Mouse (Mus musculus): Measurements from ENCODE around the gene Dffa. TPM values are rescaled to one million over a fixed set of nuclear protein-coding genes. Genes with fewer than 3 reads are reported as not detected.

Gene Dffa
- polyA plus RNA-seq (2012; rRNA removed), result 27.6 and 28.4 TPM in 2 replicates

GRCm38 (mm10) chr4:149103875-149104561 lies at the start of gene Dffa:
Gene Dffa, plus strand, starts transcription at chr4:149104146.

GRCm38 (mm10) chr4:149099369-149100017 lies 4.5 kb upstream of the Dffa start, which contains the start of gene Pex14:
Gene Pex14, minus strand, starts transcription at chr4:149099876.

GRCm38 (mm10) chr4:149126663-149127062 lies 22.7 kb downstream of the Dffa start, which contains the start of gene Cort:
Gene Cort, minus strand, starts transcription at chr4:149126763.

GRCm38 (mm10) chr4:149136982-149137770 lies 33.2 kb downstream of the Dffa start, which contains the start of gene Cenps:
Gene Cenps, minus strand, starts transcription at chr4:149137629.

GRCm38 (mm10) chr4:149166215-149166946 lies 62.4 kb downstream of the Dffa start, which contains the start of gene Pgd:
Gene Pgd, minus strand, starts transcription at chr4:149166771.

Other genes with a start within 250 kb of the Dffa start
- gene Pex14, start 4.3 kb upstream of the Dffa start, polyA plus RNA-seq (2012; rRNA removed), result 38.0 and 38.6 TPM in 2 replicates
- 0.37 and 0.59 TPM in 2 replicates for gene Cort, start 22.6 kb downstream of the Dffa start, polyA plus RNA-seq (2012; rRNA removed)
- gene Cenps, start 33.5 kb downstream of the Dffa start, polyA plus RNA-seq (2012; rRNA removed), result 20.5 and 22.1 TPM in 2 replicates
- 100 and 107 TPM in 2 replicates for gene Pgd, start 62.6 kb downstream of the Dffa start, polyA plus RNA-seq (2012; rRNA removed)
- gene Kif1b, start 203.5 kb downstream of the Dffa start, polyA plus RNA-seq (2012; rRNA removed), result 147 TPM in 2 replicates

All from central nervous system, embryonic 14 days (tissue).